Mouse (Mus musculus): ENCODE results near the gene Vamp5.

Vamp5 gene

DNA sequence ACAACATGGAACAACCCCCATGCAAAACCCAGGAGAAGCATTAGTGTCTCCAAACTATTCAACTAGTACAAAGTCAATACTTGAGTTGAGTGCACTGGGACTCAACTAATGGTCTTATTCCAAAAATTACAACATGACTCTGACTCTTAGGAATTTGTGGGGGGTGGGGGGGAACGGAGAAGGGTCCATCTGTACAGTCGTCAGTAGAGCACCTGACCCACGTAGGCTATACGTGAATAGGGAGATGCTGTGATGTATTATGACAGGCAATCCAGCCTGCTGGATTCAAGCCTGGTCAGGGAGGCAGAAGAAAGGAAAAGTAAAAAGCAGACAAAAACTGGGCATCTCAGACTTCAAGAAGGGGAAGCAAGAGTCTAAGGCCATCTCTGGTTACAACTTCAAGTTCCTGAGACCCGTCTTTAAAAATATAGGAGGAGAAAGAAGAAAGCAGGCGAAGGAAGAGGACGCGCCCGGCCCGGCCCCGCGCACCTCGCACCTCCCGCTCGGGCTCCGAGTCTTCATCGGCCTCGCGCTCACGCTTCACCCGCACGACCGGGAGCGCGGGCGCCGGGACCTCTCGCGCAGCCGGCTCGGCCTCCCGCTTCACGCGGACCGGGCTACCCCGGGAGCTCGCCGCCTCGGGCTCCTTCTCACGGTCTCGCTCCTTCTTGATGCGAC is 35.7 kb downstream of the Vamp5 start:
- no peak for DNase-seq

DNA sequence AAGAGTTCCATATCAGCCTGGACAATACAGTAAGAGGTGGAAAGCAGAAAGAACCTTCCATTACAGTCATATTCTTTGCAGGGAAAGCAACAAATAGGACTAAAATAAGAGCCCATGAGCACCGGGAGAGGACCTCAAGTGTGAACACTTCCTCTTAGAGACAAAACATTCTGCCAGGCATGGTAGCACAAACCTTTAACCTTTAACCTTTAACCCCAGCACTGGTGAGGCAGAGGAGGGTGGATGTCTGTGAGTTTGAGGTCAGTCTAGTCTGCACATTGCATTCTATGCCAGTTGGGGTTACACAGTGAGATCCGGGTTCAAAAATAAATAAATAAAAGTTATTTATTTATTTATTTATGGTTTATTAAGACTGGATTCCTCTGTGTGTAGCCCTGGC is 39.8 kb downstream of the Vamp5 start:
- DNase-seq: no peak

DNA sequence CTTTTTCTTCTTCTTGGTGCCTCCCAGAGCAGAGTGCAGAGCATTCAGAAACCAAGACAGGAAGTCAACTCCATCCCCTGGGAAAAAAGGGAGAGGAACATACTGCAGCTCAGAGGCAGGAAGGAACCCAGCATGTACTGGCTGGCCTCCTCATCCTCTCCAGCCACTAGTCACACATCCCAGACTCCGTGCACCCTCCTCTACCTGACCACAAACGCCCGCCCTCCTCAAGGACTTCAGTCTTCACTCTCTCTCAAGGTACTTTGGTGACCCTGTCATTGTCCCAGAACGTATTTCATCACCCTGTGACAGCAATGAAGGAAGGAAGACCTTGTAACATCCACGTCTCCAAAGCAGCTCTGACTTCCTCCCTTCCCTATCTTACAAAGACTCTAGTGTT is 47.2 kb downstream of the Vamp5 start:
- DNase-seq: no peak

DNA sequence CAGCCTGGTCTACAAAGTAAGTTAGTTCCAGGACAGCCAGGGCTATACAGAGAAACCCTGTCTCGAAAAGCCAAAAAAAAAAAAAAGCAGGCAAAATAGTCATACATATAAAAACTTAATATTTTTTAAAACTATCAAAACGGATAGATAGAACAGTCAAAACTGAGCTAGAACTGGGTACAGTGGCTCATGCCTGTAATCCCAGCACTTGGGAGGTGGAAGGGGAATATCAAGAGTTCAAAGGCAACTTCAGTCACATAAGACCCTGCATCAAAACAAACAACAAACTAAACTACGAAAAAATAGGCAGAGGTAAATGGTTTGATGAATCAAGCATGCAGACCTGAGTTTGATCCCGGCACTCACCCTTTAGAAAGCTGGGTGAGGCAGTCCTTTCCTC is 50.1 kb downstream of the Vamp5 start:
- DNase-seq: no peak

DNA sequence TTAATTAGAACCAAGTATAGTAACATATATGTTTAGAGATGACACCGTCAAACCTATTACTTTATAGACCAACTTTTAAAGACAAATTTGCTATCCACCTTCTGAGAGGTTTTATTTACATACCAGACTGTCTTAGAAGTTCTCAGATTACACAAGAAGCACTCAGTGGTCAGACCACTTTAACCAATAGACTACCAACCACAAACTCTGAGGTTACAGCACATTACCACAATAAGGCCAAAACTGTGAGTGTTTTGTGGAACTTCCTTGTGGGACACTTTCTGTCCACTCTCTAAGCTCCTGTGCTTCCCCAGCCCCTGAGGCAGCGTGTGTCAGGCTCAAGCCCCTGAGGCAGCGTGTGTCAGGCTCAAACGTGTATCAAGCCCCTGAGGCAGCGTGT is 51.2 kb downstream of the Vamp5 start:
- DNase-seq: no peak

DNA sequence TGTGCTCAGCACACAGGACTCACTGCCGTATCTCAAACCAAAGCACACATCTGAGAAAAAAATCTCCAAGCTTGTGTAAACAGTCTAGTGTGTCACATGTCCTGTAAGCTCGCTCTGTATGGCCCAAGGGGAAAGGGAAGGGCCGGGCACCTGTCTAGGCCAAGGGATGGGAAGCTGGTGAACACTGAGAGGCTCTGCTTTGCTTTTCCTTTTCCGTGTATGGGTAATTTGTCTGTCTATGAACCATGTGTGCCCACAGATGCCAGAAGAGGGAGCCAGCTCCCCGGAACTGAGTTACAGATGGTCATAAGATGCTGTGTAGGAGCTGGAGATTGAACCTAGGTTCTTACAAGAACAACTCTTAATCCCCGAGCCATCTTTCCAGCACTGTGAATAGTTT is 54.0 kb downstream of the Vamp5 start:
- DNase-seq: peak; percentile 68

DNA sequence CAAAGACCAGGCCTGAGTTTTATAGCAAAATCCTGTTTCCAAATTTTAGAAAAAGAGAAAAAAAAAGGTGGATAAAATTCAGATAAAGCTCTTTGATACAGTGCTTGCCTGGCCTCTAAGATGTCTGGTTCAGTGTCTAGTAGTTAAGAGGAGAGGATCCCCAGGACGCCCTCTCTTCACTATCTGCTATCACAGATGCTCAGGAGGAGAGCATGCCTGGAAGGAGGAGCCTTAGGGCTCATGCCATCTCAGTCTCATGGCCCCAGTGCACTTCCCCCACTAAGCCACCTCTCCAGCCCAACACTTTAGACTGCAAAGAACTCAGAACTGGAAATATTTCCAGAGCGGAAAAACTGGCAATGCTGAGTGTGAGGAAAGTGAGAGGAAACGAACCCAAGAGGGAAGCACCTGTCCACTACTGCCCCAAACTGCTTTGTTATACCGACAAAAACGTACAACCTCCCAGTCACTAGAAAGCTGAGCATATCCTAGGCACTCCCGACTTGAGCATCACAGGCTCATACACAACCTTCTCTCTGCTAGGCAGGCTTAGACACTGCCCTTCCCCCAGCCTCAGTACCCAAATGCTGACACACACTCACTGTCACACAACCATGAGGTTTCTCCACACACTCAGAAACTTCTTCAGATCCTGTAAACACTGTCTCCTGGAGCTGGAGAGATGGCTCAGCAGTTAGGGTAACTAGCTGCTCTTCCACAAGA is 56.3 kb downstream of the Vamp5 start:
- no peak for DNase-seq

DNA sequence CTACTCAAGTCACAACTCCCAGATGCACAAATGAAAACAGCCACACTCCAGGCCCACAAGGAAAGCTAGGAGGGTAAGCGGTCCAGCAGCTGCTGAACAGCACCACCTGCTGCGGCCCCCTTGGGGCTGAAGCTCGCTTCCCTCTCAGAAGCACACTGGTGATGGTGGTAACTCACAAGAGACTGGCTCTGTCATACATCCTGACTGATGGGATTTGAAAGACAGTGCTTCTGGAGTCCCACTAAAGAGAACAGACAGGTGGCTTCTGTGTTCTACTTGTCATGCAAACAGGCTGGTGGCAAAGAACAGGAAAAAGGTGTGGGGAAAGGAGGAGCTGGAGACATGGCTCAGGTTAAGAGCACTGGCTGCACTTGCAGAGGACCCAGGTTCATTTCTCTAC is 57.3 kb downstream of the Vamp5 start:
- no peak for DNase-seq

DNA sequence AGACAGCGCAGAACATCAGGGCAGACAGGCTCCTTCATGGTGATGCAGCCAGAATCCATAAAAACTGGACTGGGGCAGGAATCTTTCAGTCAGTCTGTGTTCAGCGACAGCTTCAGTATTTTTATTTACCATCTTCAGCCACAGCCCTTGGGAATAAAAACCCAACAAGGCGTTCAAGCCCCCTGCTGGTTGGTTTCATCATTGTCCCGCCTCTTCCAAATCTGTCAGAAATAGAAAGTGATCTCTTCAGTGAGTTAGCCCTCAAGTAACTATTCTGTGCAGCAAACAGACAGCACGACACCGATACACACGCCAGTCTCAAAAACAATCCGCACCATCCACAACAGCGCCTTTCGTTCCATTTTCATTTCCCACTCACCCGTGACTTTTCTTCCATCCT is 61.2 kb downstream of the Vamp5 start:
- peak; percentile 27 for DNase-seq
